Mouse (Mus musculus) thymus, adult 2 months (tissue): ENCODE data around the gene Cd83. TPM values are rescaled to one million over a fixed set of nuclear protein-coding genes. Genes with fewer than 3 reads are reported as not detected.

Experiments used
- DNase-seq: peaks from one replicate; pipeline ENCODE4 v3.0.0; 2021
- H3K27ac ChIP-seq: fragments of 200-500 bp; 2 replicates; pipeline ENCODE4 v1.5.1; 2012; ENCODE audit warnings: low read length, control low read depth; ENCODE audit not compliant: control insufficient read depth, insufficient read depth
- H3K27me3 ChIP-seq: fragments of 200-500 bp; 2 replicates; pipeline ENCODE4 v1.6.1; 2012; ENCODE audit warnings: mild to moderate bottlenecking, low read length, moderate library complexity, mixed read lengths; ENCODE audit not compliant: control insufficient read depth, insufficient read depth
- H3K36me3 ChIP-seq: fragments of 200-500 bp; 2 replicates; pipeline ENCODE4 v1.6.1; 2012; ENCODE audit warnings: mild to moderate bottlenecking, low read length, moderate library complexity; ENCODE audit not compliant: control insufficient read depth, insufficient read depth
- H3K4me1 ChIP-seq: fragments of 200-500 bp; replicated peaks from 2 replicates; pipeline ENCODE4 v1.6.1; 2012; ENCODE audit warnings: low read length; ENCODE audit not compliant: control insufficient read depth, insufficient read depth
- H3K4me3 ChIP-seq: fragments of 200-500 bp; 2 replicates; pipeline ENCODE4 v1.5.1; 2012; ENCODE audit warnings: mild to moderate bottlenecking, low read length, control low read depth, moderate library complexity; ENCODE audit not compliant: control insufficient read depth, insufficient read depth
- CTCF ChIP-seq: fragments of 200-500 bp; IDR thresholded peaks from 2 replicates; pipeline ENCODE4 v1.5.1; 2012; ENCODE audit warnings: mild to moderate bottlenecking, control low read depth, low read length, moderate library complexity, borderline replicate concordance; ENCODE audit not compliant: control insufficient read depth, poor library complexity, insufficient read depth; ENCODE audit errors: extremely low read depth
- POLR2A ChIP-seq: fragments of 200-500 bp; IDR thresholded peaks from 2 replicates; pipeline ENCODE4 v1.6.1; 2012; ENCODE audit warnings: mild to moderate bottlenecking, low read length, control low read depth, moderate library complexity; ENCODE audit not compliant: control insufficient read depth, poor library complexity, insufficient read depth; ENCODE audit errors: extremely low read depth
- WGBS: fragments of 180-500 bp; shearing (Covaris S2); methylation state at CpG from one replicate; pipeline ENCODE4 v1.1.7; 2018; 5-methylcytosine and 5-hydroxymethylcytosine counted together
- polyA plus RNA-seq: library from polyadenylated mRNA; depleted of rRNA; stranded (reverse); fragments of >200 nt; gene quantifications from 2 replicates; pipeline ENCODE4 v1.2.3, GENCODE M21; 2012

Cd83 gene
- polyA plus RNA-seq, 1 experiment: 66.8 TPM

- H3K4me3 ChIP-seq: no peak overlapping the region
- no peaks in the 10 kb centered on the region for H3K27me3 ChIP-seq
- no peak for TF ChIP-seq POLR2A
- TF ChIP-seq CTCF: no peak
- no peak overlapping the region for H3K27ac ChIP-seq
- WGBS: 35% methylated on average over 13 of the region's 13 CpGs
- DNase-seq: no peak
- H3K36me3 ChIP-seq: no peaks in the 10 kb centered on the region
- peaks cover 13% of the 10 kb centered on the region; the same call in 1 of the 2 replicates for H3K4me1 ChIP-seq
These were observed 9.8 kb upstream of the Cd83 start for GRCm38 (mm10) chr13:43774605-43775426.

GRCm38 (mm10) chr13:43775427-43775733 lies 9.2 kb upstream of the Cd83 start:
- Histone ChIP-seq H3K36me3 (no peaks in the 10 kb centered on the region), H3K27me3 (no peaks in the 10 kb centered on the region), H3K4me1 (peaks cover 13% of the 10 kb centered on the region; the same call in 1 of the 2 replicates), H3K27ac (no peak overlapping the region), H3K4me3 (no peak overlapping the region)
- TF ChIP-seq POLR2A (no peak), CTCF (no peak)
- DNase-seq: no peak
- WGBS: 38% methylated on average over 2 of the region's 2 CpGs

GRCm38 (mm10) chr13:43777321-43778002 lies 7.1 kb upstream of the Cd83 start:
- Histone ChIP-seq H3K4me1 (peaks cover 13% of the 10 kb centered on the region; the same call in 1 of the 2 replicates), H3K4me3 (no peak overlapping the region), H3K27me3 (no peaks in the 10 kb centered on the region), H3K27ac (no peak overlapping the region; the same call in 1 of the 2 replicates), H3K36me3 (no peaks in the 10 kb centered on the region)
- no peak for DNase-seq
- WGBS: 65% methylated on average over 9 of the region's 9 CpGs
- TF ChIP-seq POLR2A (no peak), CTCF (no peak)

GRCm38 (mm10) chr13:43778021-43778649 lies 6.4 kb upstream of the Cd83 start:
- 40% methylated on average over 6 of the region's 6 CpGs for WGBS
- H3K27ac ChIP-seq: no peak overlapping the region
- DNase-seq: no peak

GRCm38 (mm10) chr13:43778971-43779370 lies 5.6 kb upstream of the Cd83 start:
- TF ChIP-seq CTCF (no peak), POLR2A (no peak)
- Histone ChIP-seq H3K36me3 (no peaks in the 10 kb centered on the region), H3K27ac (no peak overlapping the region), H3K4me1 (peaks cover 13% of the 10 kb centered on the region; the same call in 1 of the 2 replicates), H3K27me3 (no peaks in the 10 kb centered on the region), H3K4me3 (no peak overlapping the region)
- DNase-seq: no peak
- WGBS: 12% methylated on average over 4 of the region's 4 CpGs

More at GRCm38 (mm10) chr13:43778021-43778649, 6.4 kb upstream of the Cd83 start:
- Histone ChIP-seq H3K27me3 (no peaks in the 10 kb centered on the region), H3K4me1 (peaks cover 13% of the 10 kb centered on the region; the same call in 1 of the 2 replicates), H3K36me3 (no peaks in the 10 kb centered on the region), H3K4me3 (no peak overlapping the region)
- TF ChIP-seq POLR2A (no peak), CTCF (no peak)

- no peak overlapping the region for H3K27ac ChIP-seq
- WGBS: 94% methylated on average over 8 of the region's 8 CpGs
- no peak for DNase-seq
- H3K27me3 ChIP-seq: peaks cover 8% of the 10 kb centered on the region
- no peak for TF ChIP-seq POLR2A
- no peak for TF ChIP-seq CTCF
- H3K4me1 ChIP-seq: peaks cover 12% of the 10 kb centered on the region
- H3K4me3 ChIP-seq: no peak overlapping the region
- no peaks in the 10 kb centered on the region for H3K36me3 ChIP-seq
These were observed 4.5 kb upstream of the Cd83 start for GRCm38 (mm10) chr13:43780071-43780470.
